Mouse (Mus musculus): ENCODE results near the gene Arid5b. TPM values are rescaled to one million over a fixed set of nuclear protein-coding genes. Genes with fewer than 3 reads are reported as not detected.

Gene Arid5b
- total and polyA plus RNA-seq, 2 experiments from 2014 or later, result 11.4 to 14.5 TPM

- Histone ChIP-seq H3K4me2 (ENCODE audit: low read depth, low read length) (no peak overlapping the region), H3K9me3 (replicated peaks; ENCODE audit: control insufficient read depth, low read length) (no peaks in the 10 kb centered on the region), H3K4me1 (ENCODE audit: control insufficient read depth, insufficient read depth) (peaks cover 15% of the 10 kb centered on the region; the same call in 1 of the 2 replicates), H3K4me3 (ENCODE audit: low read depth, low read length) (no peak overlapping the region), H3K36me3 (replicated peaks; ENCODE audit: control insufficient read depth, insufficient read depth, low read length) (peaks cover 6% of the 10 kb centered on the region), H3K27ac (ENCODE audit: low read depth) (no peak overlapping the region), H3K27me3 (ENCODE audit: control insufficient read depth, insufficient read depth, low read length) (no peaks in the 10 kb centered on the region), H3K9ac (replicated peaks; ENCODE audit: low read depth, low read length) (no peak overlapping the region)
- 73% methylated on average over 4 of the region's 4 CpGs for WGBS
- TF ChIP-seq EP300 (IDR thresholded peaks at IDR 0.05; ENCODE audit: low read depth), result no peak
- no peak for TF ChIP-seq CTCF (IDR thresholded peaks at IDR 0.05; ENCODE audit: low read depth)
- no peak for ATAC-seq (ENCODE audit: insufficient read depth, low read depth)
- DNase-seq (ENCODE audit: low spot score), result no peak
Measured at GRCm38 (mm10) chr10:68247490-68248280, 30.9 kb downstream of the Arid5b start.

- Histone ChIP-seq H3K4me3 (ENCODE audit: low read depth, low read length) (no peak overlapping the region), H3K36me3 (replicated peaks; ENCODE audit: control insufficient read depth, insufficient read depth, low read length) (peaks cover 13% of the 10 kb centered on the region), H3K27ac (ENCODE audit: low read depth) (no peak overlapping the region), H3K4me1 (ENCODE audit: control insufficient read depth, insufficient read depth) (peaks cover 15% of the 10 kb centered on the region; the same call in 1 of the 2 replicates), H3K4me2 (ENCODE audit: low read depth, low read length) (no peak overlapping the region), H3K9ac (replicated peaks; ENCODE audit: low read depth, low read length) (no peak overlapping the region), H3K9me3 (replicated peaks; ENCODE audit: control insufficient read depth, low read length) (no peaks in the 10 kb centered on the region), H3K27me3 (ENCODE audit: control insufficient read depth, insufficient read depth, low read length) (no peaks in the 10 kb centered on the region)
- 76% methylated on average over 7 of the region's 7 CpGs for WGBS
- TF ChIP-seq CTCF (IDR thresholded peaks at IDR 0.05; ENCODE audit: low read depth), result no peak
- TF ChIP-seq EP300 (IDR thresholded peaks at IDR 0.05; ENCODE audit: low read depth), result no peak
- ATAC-seq (ENCODE audit: insufficient read depth, low read depth), result no peak
- no peak for DNase-seq (ENCODE audit: low spot score)
Measured at GRCm38 (mm10) chr10:68246603-68247247, 31.8 kb downstream of the Arid5b start.

- 72% methylated on average over 13 of the region's 13 CpGs for WGBS
- no peak overlapping the region for H3K4me3 ChIP-seq (ENCODE audit: low read depth, low read length)
- H3K4me2 ChIP-seq (ENCODE audit: low read depth, low read length), result no peak overlapping the region
- H3K4me1 ChIP-seq (ENCODE audit: control insufficient read depth, insufficient read depth), result no peaks in the 10 kb centered on the region
- H3K27ac ChIP-seq (ENCODE audit: low read depth), result no peak overlapping the region
- TF ChIP-seq CTCF (IDR thresholded peaks at IDR 0.05; ENCODE audit: low read depth), result no peak
- TF ChIP-seq EP300 (IDR thresholded peaks at IDR 0.05; ENCODE audit: low read depth), result no peak
- DNase-seq (ENCODE audit: low spot score), result no peak
- no peaks in the 10 kb centered on the region for H3K27me3 ChIP-seq (ENCODE audit: control insufficient read depth, insufficient read depth, low read length)
- no peak overlapping the region for H3K9ac ChIP-seq (replicated peaks; ENCODE audit: low read depth, low read length)
- H3K9me3 ChIP-seq (replicated peaks; ENCODE audit: control insufficient read depth, low read length), result no peaks in the 10 kb centered on the region
- peaks cover 13% of the 10 kb centered on the region for H3K36me3 ChIP-seq (replicated peaks; ENCODE audit: control insufficient read depth, insufficient read depth, low read length)
- no peak for ATAC-seq (ENCODE audit: insufficient read depth, low read depth)
Measured at GRCm38 (mm10) chr10:68240804-68241485, 37.6 kb downstream of the Arid5b start.

GRCm38 (mm10) chr10:68240094-68240803 lies 38.3 kb downstream of the Arid5b start:
- H3K27me3 ChIP-seq (ENCODE audit: control insufficient read depth, insufficient read depth, low read length), result no peaks in the 10 kb centered on the region
- no peak overlapping the region for H3K9ac ChIP-seq (replicated peaks; ENCODE audit: low read depth, low read length)
- H3K4me3 ChIP-seq (ENCODE audit: low read depth, low read length), result no peak overlapping the region
- 55% methylated on average over 3 of the region's 3 CpGs for WGBS
- ATAC-seq (ENCODE audit: insufficient read depth, low read depth) (no peak), DNase-seq (ENCODE audit: low spot score) (no peak)
- no peak overlapping the region for H3K27ac ChIP-seq (ENCODE audit: low read depth)
- no peak for TF ChIP-seq EP300 (IDR thresholded peaks at IDR 0.05; ENCODE audit: low read depth)
- no peak for TF ChIP-seq CTCF (IDR thresholded peaks at IDR 0.05; ENCODE audit: low read depth)
- H3K36me3 ChIP-seq (replicated peaks; ENCODE audit: control insufficient read depth, insufficient read depth, low read length), result peaks cover 13% of the 10 kb centered on the region
- no peak overlapping the region for H3K4me2 ChIP-seq (ENCODE audit: low read depth, low read length)
- no peaks in the 10 kb centered on the region for H3K4me1 ChIP-seq (ENCODE audit: control insufficient read depth, insufficient read depth)
- no peaks in the 10 kb centered on the region for H3K9me3 ChIP-seq (replicated peaks; ENCODE audit: control insufficient read depth, low read length)

All from heart, postnatal 0 days (tissue).